Mouse (Mus musculus): Measurements from ENCODE around the gene Cemip2. TPM values are rescaled to one million over a fixed set of nuclear protein-coding genes. Genes with fewer than 3 reads are reported as not detected.

The Cemip2 gene
- total RNA-seq, 1 experiment from 2014 or later = 9.2 TPM

DNA sequence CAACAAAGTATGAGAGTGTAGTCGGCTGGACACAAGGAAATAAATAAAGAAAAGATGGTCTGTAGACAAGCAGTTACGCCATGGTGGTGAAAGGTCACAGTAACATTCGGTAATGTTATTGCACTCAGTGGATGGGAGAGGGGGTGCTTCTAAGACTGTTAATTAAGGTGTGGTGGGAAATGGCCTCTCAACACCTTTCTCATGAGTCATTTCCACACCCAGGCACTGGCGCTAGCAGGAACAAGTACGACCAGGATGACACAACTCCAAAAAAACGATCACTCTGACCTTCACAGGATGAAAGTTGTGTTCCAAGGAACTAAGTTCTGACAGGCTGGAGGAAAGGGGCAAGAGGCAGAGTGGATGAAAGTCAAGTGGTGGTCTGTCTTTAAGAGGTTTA lies 4.5 kb upstream of the Cemip2 start:
- no peak; a peak in 1 of 4 replicates for ATAC-seq (replicated peaks in 1 of 2; ENCODE audit: insufficient read depth in 1 of 2, low FRiP score in 2 of 2, low TSS enrichment in 1 of 2, low read depth in 1 of 2, poor library complexity in 2 of 2, severe bottlenecking in 2 of 2)

DNA sequence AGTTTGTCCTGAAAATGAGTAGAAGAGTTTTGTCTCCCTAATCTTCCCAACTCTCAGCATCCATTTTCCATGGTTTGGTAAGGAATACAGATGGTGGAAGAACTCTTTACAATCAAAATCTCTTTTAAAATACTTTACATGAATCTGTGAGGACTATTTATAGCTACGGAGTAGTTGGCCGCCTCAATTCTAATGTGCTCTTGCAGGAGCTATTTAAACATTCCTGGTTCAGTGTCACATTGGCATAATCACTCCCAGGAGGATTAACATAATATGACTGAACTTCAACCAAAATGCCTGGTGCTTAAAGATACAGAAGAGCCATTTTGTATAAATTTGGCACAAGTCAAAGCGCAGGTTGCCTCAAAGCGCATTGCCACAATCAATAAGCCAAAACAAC lies 2.5 kb upstream of the Cemip2 start:
- no peak for ATAC-seq (replicated peaks in 1 of 2; ENCODE audit: insufficient read depth in 1 of 2, low FRiP score in 2 of 2, low TSS enrichment in 1 of 2, low read depth in 1 of 2, poor library complexity in 2 of 2, severe bottlenecking in 2 of 2)

DNA sequence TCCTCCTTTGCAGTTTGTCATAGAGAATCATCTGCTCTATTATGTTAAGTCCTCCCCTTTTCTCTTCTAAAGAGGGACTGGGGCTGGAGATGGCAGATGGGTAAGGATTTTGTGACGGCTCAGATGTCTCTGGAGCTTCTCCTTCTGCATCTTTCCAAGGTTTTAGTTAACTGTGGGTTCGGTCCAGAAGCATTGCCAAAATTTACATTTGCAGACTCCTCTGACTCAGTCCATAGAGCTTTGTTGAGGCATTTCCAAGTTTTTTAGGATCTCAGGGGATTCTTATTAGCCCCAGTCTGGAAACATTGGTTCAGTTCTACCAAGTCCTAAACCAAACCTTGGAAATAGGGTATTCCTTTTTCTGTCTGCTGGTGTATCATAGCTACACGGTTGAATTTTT lies 1.5 kb upstream of the Cemip2 start:
- ATAC-seq (replicated peaks in 1 of 2; ENCODE audit: insufficient read depth in 1 of 2, low FRiP score in 2 of 2, low TSS enrichment in 1 of 2, low read depth in 1 of 2, poor library complexity in 2 of 2, severe bottlenecking in 2 of 2) = no peak

DNA sequence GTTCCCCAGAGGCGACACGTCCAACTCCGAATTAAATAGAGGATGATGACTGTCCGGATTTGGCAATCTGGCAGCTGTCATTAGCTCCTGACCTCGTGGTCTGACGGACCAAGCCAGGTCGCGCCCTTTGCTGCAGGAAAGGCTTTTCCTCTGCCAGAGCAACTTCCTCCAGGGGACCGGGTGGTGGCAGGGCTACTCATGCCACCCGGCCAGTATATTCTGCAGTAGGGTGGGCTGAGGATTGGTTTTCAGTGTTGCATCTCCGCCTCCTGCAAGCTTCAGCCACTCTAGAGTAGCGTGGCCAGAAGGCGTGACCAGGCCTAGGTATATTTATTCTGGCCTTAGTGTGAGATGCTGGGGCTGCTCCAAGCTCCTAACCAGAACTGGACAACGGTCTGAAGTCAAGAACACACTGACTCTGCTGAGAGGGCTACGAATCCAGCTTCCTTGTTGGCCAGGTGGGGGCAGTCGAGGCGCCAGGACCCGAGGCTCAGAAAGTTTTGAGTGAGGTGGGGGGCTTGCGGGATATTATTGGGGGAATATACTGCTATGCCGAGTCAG lies 891 bp upstream of the Cemip2 start:
- peak; percentile 14 to 40; a peak in 2 of 4 replicates for ATAC-seq (replicated peaks in 1 of 2; ENCODE audit: insufficient read depth in 1 of 2, low FRiP score in 2 of 2, low TSS enrichment in 1 of 2, low read depth in 1 of 2, poor library complexity in 2 of 2, severe bottlenecking in 2 of 2)

DNA sequence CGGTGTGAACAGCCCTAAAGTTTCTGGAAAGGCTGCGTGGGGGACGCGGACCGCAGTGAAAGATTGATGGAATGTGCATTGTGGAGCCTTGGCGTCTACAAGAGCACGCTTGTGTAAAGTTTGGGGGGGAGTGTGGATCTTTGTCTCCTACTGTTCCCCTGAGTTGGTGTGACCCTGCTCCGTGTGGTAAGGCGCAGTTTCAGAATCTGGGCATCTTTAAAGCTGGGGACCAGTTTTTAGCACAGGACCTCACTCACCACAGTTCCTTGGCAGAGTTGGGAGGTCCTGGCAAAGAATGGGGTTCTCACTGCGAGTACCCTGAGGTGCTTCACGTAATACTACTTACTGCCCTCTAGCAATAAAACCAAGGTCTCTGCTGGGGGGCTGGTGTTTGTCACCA lies 964 bp downstream of the Cemip2 start:
- 0 out of 4 replicates have a peak, but pooled peaks of 1 of the 2 experiments have one; percentile 2 for ATAC-seq (replicated peaks in 1 of 2; ENCODE audit: insufficient read depth in 1 of 2, low FRiP score in 2 of 2, low TSS enrichment in 1 of 2, low read depth in 1 of 2, poor library complexity in 2 of 2, severe bottlenecking in 2 of 2)

DNA sequence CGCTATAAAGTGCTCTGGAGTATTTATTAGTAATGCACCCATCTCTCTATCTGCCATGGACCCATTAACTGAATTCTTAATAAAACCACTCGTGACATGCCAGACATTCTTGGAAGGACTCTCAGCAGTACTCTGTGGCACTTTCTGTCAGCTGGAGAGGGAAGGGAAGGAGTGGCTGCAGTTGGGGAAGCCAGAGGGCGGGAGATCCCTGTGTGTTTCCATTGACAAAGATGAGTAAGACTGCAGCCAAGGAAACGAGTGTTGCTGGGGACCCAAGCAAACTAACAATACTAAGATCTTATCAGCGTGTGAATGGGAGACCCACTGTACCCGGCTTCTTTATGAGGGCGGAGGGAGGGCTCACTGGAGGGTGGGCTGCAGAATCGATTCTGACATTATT lies 2.5 kb downstream of the Cemip2 start:
- no peak for ATAC-seq (replicated peaks in 1 of 2; ENCODE audit: insufficient read depth in 1 of 2, low FRiP score in 2 of 2, low TSS enrichment in 1 of 2, low read depth in 1 of 2, poor library complexity in 2 of 2, severe bottlenecking in 2 of 2)

DNA sequence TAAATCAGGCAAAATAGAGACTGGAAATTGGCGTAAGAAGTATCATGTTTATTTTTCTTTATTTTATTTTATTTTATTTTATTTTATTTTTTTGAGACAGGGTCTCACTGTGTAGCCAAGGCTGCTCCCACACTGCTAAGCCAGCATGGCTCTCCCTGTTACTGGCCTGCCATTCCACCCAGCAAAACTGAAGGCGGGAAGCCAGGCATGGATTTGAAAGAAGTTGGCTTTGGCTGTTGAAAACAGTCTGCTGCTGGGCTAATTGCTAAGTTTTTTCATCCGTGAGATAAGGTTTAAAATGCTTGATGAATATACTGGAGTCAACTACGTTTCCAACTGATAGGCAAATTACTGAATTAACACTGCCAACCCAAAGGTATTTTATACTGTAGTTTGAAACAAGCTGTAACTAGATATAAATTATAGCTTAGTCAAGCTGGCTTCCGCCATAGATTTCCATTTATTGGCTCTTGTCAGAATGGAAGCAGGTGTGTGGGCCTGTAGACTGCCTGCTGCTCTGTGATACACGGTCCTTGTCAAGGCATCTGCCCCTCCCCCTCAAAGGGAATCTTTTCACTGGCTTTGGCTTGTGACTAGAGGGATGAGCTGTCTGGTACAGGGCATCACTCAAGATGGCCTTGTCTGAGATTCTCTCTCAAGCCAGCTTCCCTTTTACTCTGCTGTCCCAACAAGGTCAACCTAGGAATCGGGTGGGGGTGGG lies 3.1 kb downstream of the Cemip2 start:
- ATAC-seq (replicated peaks in 1 of 2; ENCODE audit: insufficient read depth in 1 of 2, low FRiP score in 2 of 2, low TSS enrichment in 1 of 2, low read depth in 1 of 2, poor library complexity in 2 of 2, severe bottlenecking in 2 of 2) = no peak

DNA sequence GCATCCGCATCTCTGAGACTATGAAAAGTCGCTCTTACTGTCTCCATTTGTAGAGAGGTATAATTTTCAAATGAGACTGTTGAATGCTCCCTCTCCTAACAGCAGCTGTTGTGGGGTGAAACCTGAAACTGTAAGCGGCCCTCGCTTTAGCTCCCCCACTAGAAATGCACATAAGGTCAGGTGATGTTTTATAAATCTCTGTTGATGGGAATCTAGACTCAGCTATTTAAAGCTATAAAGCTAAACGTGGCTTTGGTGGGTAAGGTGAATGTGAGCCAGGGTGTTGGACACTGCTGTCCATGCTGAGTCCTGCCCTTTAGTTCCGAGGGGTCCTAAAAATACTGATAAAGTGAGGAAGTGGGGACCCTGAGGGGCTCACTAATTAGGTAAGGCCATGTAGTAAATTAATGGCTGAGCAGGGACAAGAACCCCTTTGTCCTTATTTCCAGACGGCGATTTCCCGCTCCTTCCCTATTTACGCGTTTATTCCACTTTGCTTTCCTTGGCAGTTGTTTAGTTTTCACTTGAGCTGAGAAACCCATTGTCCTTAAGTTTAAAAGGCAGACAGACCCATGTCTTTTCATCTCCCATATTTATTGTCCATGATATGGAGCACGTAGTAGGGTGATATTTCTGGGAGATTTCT lies 3.8 kb downstream of the Cemip2 start:
- ATAC-seq (replicated peaks in 1 of 2; ENCODE audit: insufficient read depth in 1 of 2, low FRiP score in 2 of 2, low TSS enrichment in 1 of 2, low read depth in 1 of 2, poor library complexity in 2 of 2, severe bottlenecking in 2 of 2) = no peak

DNA sequence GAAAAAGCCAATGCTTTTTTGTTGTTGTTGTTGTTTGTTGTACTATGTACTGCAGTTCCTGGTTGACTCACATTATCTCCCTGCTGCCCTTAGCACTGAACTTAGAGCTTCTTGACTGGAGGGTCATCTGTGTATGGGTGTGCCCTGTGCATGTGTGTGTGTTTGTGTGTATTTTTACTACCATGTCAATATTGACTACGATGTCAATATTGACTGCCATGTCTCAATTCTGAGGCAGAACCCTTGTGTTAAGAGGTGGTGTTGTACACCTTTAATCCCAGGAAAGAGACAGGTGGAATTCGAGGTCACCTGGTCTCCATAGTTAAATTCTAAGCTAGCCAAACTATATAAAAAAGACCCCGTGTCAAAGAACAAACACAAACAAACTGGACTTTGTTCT lies 5.6 kb downstream of the Cemip2 start:
- no peak for ATAC-seq (replicated peaks in 1 of 2; ENCODE audit: insufficient read depth in 1 of 2, low FRiP score in 2 of 2, low TSS enrichment in 1 of 2, low read depth in 1 of 2, poor library complexity in 2 of 2, severe bottlenecking in 2 of 2)

DNA sequence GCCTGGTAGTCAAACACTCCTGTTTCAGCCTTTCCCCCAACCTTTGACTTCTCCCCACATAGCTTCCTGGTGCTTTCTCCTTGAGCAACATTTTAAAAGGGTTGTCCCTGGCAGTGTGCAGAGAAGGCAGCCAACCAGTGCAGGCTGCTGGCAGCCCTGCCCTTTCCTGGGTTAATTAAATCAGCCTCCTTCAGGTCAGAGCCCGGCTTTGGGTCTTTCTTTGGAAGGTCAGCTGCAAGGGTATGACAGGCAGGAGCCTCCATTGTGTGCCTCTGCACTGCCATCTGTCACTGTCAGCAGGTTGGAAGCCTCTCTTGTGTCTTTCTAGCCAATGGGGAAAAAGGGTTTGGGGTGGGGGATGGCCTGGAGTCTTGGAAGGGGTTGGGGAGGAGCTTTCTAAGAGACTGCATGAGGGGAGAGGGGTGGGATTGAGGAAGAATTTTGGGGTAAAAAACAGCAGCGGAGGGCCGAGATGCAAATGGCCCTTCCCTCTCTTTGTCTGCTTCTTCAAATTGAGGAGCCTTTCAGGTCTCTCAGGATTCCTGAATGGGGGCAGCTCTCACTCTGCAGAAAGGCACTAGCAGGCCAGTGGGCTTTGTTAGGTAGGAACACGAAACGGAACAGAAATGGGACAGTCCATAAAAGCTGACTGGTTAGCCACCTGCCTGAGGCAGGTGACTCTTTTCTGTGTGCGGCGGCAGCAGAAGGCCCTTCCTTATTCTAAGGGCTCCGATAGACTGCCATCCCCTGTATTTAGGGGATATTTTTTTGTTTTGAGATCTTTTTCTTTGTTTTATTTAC lies 6.4 kb downstream of the Cemip2 start:
- ATAC-seq (replicated peaks in 1 of 2; ENCODE audit: insufficient read depth in 1 of 2, low FRiP score in 2 of 2, low TSS enrichment in 1 of 2, low read depth in 1 of 2, poor library complexity in 2 of 2, severe bottlenecking in 2 of 2) = peak; percentile 19 to 44; a peak in 2 of 4 replicates

DNA sequence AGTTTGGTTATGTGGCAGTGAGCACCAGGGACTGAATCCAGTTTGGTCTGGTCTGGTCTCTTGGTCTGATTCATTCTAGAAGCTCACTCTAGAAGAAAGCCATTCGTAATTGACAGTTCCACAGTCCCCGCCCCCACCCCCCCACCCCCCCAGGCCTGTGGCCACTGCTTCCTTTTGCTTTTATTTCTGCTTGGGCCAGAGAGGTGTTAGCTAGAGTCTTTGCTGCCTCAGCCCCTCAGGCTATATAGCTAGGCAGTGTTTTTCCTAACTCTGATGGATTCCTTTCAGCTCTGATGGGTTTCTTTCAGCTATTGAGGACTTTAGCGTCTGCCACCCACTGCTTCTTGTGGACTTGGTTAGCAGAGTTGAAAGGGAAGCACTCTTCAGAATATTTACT lies 7.0 kb downstream of the Cemip2 start:
- ATAC-seq (replicated peaks in 1 of 2; ENCODE audit: insufficient read depth in 1 of 2, low FRiP score in 2 of 2, low TSS enrichment in 1 of 2, low read depth in 1 of 2, poor library complexity in 2 of 2, severe bottlenecking in 2 of 2) = peak; percentile 68 to 77

DNA sequence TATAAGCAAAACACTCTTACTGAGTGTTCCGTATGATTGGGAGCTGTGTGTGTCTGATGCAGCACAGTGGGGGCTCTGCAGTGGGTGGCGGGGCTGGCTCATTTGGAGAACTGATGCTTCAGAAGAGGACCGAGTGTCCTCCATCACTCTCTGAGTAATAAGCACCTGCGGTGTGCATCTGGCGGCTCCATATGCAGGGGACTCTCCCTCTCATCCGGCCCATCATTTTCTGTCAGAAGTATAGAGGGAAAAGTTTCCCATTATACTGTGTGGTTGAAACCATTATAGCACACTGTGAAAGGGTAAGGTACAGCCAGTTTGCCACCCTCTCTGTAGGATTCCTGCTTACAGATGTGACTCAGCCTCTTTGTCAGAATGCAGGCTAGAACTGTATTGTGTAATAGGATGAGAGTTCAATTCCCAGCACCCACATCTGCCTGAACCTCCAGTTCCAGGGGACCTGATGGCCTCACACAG lies 8.9 kb downstream of the Cemip2 start:
- ATAC-seq (replicated peaks in 1 of 2; ENCODE audit: insufficient read depth in 1 of 2, low FRiP score in 2 of 2, low TSS enrichment in 1 of 2, low read depth in 1 of 2, poor library complexity in 2 of 2, severe bottlenecking in 2 of 2) = no peak

DNA sequence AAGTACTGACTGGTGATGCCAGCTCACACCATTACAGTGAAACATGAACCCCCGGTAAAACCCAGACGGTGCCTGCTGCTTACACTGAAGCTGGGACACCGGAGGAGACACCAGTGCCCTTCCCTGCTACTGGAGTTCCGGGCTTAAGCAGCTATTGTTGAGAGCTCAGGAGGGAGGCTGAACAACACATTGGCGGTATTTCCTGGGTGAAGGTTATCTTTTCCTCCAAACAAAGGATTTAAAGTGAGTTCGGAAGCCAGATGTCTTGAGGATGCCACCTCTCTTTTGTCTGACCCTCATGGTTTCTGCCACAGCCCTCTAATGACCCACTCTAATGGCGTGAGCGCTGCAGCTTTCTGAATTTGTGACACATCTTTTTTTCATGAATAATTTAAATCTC lies 10.9 kb downstream of the Cemip2 start:
- no peak for ATAC-seq (replicated peaks in 1 of 2; ENCODE audit: insufficient read depth in 1 of 2, low FRiP score in 2 of 2, low TSS enrichment in 1 of 2, low read depth in 1 of 2, poor library complexity in 2 of 2, severe bottlenecking in 2 of 2)

DNA sequence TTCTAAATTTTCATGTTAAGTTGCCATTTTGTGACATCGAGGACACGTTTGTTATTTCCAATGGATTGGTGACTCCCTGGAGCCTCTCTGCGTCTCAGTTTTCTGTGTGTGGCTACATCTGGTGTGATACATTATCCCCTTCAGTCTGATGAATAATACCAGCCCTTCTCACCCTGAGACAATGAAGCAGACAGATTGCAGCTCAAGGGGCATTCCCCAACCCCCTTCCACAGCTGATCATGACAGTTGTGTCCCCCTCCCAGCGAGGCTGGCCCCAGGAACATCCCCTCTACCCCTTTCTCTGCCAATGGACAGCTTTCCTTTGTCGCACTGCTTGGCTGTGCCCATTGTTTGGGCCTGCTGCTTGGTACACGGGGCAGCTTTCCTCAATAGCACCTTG lies 11.5 kb downstream of the Cemip2 start:
- no peak for ATAC-seq (replicated peaks in 1 of 2; ENCODE audit: insufficient read depth in 1 of 2, low FRiP score in 2 of 2, low TSS enrichment in 1 of 2, low read depth in 1 of 2, poor library complexity in 2 of 2, severe bottlenecking in 2 of 2)

DNA sequence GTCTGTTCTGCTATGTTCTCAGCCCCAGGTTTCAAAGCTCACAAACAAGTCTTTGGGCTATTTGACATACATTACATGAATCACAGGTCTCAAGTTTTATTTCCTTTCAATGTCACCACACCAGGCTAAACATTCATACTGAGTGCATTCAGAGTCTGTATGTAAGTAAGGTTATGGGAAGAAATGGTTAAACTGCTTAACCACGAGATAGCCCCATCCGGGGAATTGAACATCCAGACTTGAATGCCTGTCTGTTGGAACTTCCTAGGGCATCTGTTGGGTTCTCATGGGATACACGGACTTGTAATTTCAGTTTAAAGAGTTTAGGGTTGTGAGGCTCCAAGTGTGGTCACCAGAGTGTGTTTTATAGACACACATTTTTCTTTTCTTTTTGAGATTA lies 13.2 kb downstream of the Cemip2 start:
- no peak for ATAC-seq (replicated peaks in 1 of 2; ENCODE audit: insufficient read depth in 1 of 2, low FRiP score in 2 of 2, low TSS enrichment in 1 of 2, low read depth in 1 of 2, poor library complexity in 2 of 2, severe bottlenecking in 2 of 2)

DNA sequence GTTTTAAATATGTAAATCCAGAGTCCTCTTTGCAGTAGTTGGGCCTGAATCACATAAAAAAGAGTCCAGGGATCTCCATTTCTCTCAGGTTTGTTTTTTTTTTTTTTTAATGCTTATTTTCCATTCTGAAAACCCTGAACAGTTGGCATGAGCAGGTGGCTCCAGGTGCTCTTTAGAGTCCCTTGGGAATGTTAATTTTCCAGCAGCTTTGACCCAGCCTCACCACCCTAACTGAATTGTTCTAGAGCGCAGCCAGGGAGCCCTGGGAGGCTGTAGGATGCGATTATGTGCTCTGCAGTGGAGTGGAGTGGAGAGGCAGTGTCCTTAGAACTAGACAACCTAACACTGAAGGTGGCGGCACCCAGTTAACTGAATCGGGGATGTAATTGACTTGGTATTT lies 13.7 kb downstream of the Cemip2 start:
- ATAC-seq (replicated peaks in 1 of 2; ENCODE audit: insufficient read depth in 1 of 2, low FRiP score in 2 of 2, low TSS enrichment in 1 of 2, low read depth in 1 of 2, poor library complexity in 2 of 2, severe bottlenecking in 2 of 2) = no peak

DNA sequence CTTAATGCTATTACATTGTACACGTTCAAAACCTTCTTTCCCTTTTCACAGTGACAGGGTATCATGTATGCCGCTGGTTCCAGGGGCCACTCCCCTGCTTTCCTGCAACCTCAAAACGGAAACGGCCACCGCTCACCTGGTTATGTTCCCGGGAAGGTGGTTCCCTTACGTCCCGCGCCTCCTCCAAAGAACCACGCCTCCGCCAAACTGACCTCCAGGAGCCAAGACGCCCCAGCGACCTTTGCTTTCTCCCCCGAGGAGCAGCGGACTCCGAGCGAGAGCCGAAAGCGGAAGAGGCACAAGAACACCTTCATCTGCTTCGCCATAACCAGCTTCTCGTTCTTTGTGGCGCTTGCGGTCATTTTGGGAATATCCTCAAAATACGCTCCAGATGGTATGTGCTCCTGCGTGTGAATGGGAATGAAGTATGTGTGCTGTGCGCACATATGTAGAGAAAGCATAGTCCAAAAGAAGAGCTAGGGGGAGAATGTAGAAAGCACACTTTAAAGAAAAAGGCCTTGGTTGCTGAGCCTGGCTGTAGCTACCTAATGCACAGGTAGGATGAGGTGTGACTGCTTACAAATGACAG lies 14.5 kb downstream of the Cemip2 start:
- no peak for ATAC-seq (replicated peaks in 1 of 2; ENCODE audit: insufficient read depth in 1 of 2, low FRiP score in 2 of 2, low TSS enrichment in 1 of 2, low read depth in 1 of 2, poor library complexity in 2 of 2, severe bottlenecking in 2 of 2)

DNA sequence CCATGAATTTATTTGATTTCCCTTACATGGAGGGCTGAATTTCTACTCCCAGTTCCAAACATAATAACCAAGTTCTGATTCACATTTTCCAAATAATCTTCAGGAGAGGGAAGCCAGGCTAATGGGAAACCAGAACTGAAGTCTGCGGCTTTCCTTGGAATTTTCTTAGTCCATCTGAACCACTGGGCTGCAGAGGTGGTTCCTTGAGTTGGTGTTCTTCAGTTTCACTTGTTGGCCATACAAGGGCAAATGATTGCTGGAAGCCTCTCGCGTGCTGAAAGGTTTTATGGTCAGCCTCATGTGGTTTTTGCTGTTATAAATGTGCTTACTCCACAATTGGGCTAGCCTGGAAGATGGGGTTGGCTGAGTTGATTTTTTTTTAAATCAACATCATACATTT lies 16.4 kb downstream of the Cemip2 start:
- ATAC-seq (replicated peaks in 1 of 2; ENCODE audit: insufficient read depth in 1 of 2, low FRiP score in 2 of 2, low TSS enrichment in 1 of 2, low read depth in 1 of 2, poor library complexity in 2 of 2, severe bottlenecking in 2 of 2) = no peak
